Mouse (Mus musculus) olfactory bulb, adult 2 months (tissue): ENCODE results near the gene Osgin1.

Experiments used
- CTCF ChIP-seq: fragments of 200-500 bp; IDR thresholded peaks from 2 replicates; pipeline ENCODE4 v1.5.1; 2012; ENCODE audit warnings: low read depth, mild to moderate bottlenecking, low read length, moderate library complexity; ENCODE audit not compliant: insufficient read depth
- POLR2A ChIP-seq: fragments of 200-500 bp; IDR thresholded peaks from 2 replicates; pipeline ENCODE4 v1.6.1; 2012; ENCODE audit warnings: mild to moderate bottlenecking, low read depth, low read length, moderate library complexity; ENCODE audit not compliant: insufficient read depth

DNA sequence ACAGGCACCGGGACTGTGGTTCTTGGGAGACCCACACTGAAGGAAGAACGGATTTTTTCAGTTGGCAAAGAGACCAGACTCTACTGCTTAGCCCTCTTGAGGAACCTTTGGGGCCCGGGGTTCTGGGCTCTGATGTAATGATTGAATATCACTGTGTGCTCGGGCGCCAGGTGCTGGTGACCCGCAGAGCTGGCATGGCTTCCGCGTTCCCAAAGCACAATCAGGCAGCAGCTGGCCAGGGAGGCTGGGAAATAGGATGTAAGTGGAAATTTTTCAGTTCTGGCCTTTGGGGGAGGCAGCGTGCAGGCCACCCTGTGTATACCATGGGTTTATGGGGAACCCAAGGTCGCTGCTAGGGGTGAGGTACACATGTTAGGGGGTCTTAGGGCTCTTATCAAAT lies 32.9 kb downstream of the Osgin1 start:
- no peak for TF ChIP-seq CTCF
- TF ChIP-seq POLR2A: no peak
